Mouse (Mus musculus): ENCODE measurements around the gene Ano6.

Ano6 gene

DNA sequence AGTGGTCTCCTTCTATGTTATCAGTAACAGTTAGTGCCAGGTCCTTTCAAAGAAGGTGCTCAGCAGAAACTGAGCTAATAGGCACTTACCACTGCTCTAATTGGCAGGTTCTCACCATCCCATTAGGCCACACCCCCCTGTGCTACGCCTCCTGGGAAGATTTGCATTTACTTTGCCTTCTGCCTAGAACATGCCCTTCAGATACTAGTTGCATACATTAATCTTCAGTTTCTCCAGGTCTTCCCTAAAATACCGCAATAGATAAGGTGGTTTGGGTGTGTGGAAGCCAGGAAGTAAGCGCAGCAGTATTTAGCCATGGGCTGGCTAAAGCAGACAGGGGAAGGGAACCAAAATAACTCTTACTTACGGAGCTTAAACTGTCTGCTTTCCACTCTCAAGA lies 4.0 kb upstream of the Ano6 start:
- no peak for TF ChIP-seq GATA4 (IDR thresholded peaks at IDR 0.05; ENCODE audit: insufficient replicate concordance, low read length)

GRCm38 (mm10) chr15:95787578-95787977 lies 3.1 kb upstream of the Ano6 start:
- no peak for TF ChIP-seq GATA4 (IDR thresholded peaks at IDR 0.05; ENCODE audit: insufficient replicate concordance, low read length)

- TF ChIP-seq GATA4 (IDR thresholded peaks at IDR 0.05; ENCODE audit: insufficient replicate concordance, low read length): no peak
Measured at GRCm38 (mm10) chr15:95789562-95790528, 798 bp upstream of the Ano6 start.

DNA sequence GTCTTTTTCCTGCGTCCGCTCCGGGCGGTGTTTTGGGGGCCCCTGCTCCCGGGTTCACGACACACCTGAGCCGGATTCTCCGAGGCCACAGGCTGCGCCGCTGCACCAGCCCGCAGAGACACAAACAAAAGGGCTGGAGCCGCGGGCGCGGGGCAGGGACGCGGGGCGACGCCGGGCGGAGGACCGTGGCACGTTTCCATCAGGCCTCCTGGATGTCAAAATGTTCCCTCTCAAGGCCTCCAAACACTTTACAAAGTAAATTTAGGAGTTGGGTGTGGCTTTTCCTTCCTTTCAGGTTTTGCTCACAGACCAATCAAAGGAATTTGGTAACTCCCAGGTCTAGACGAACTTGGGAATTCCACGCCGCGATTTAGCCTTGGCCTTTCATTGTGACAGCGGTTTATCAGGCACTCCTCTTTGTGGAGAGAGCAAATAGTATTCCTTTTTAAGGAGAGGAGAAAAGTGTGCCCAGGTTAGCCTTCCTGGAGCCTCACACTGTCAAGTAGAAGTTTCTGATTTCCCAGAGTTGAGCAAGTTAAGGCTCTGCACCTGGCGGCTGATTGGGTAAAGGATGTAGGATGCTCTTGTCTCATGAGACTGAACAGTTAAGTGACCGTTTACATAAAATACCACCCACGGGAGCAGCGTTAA lies 623 bp downstream of the Ano6 start:
- TF ChIP-seq GATA4 (IDR thresholded peaks at IDR 0.05; ENCODE audit: insufficient replicate concordance, low read length): no peak

- no peak for TF ChIP-seq GATA4 (IDR thresholded peaks at IDR 0.05; ENCODE audit: insufficient replicate concordance, low read length)
Measured at GRCm38 (mm10) chr15:95791855-95792254, 1.2 kb downstream of the Ano6 start.

DNA sequence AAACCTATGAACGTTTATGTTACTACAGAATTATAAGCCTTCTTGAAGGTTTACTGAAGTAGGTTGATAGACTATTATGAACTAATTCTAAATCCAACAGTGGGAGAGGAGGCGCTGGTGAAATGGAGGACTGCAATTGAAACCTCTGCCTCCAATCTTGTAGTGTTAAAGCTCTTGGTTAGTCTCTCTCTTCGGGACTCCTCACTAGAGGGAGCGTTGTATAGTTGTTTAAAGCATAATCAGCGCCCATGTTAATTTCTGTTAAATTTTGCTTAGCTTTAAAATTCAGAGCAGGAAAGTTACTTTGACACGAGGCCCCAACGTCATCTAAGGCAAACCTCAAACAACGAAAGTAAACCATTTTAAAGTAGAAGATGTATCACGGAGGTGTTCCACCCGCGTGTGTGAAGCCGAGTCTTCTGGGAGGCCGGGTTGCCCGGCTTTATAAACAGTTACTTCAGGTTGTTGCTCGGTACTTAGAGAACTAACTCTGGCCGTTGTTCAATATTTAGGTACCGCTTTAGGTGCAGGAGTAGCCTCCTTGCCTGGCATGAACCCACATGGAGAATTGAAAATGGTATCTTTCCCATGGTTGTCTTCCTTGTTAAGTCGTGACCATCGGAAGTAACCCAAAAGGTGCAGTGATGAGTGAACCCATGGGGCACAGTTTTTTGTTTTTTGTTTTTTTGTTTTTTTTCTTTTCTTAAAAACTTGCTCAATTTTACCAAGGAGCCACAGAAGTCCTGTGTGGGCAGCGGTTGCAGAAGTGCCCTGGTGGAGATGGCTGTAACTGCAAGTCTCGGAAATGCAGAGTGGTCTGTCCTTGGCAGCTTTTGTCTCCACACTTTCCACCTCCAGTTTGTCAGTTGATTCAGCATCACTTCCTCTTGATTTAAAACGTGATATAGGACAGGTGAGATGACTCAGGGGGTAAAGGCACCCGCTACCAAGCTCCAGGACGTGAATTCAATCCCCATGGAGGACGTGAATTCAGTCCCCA lies 1.9 kb downstream of the Ano6 start:
- TF ChIP-seq GATA4 (IDR thresholded peaks at IDR 0.05; ENCODE audit: insufficient replicate concordance, low read length): no peak

DNA sequence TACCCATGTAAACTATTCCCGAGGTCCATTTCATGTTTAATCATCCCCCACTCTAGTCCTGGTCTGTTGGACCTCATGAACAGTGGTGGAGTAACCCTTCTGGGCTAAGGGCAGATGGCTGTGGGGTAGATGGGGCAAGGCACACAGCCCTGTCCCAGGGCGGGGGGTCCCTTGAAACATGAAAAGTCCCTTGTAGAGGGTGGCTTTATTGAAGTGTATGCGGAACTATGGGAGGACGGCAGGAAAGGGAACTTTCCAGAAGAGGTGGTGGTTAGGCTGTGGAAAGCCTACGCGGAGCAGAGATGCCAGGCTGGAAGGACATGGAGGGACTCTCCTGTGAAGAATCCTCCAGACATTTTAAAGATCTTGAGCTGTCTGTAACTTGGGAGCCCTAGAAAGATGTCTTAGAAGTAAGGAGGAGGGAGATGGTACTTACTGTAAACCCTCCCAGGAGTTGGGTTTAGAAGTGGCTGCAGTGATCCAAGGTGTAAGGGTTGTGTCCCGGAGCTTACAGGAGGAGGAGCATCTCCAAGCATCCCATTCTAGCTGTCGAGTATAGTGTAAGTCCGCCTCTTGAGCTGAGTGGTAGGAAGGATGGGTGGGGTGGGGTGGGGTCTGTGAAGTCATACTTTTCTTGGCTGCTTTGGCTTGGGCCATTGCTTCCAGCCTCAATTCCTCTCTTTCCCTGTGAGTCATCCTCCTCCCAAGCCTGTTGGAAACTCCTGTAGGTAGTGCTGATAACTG lies 3.3 kb downstream of the Ano6 start:
- TF ChIP-seq GATA4 (IDR thresholded peaks at IDR 0.05; ENCODE audit: insufficient replicate concordance, low read length): no peak

DNA sequence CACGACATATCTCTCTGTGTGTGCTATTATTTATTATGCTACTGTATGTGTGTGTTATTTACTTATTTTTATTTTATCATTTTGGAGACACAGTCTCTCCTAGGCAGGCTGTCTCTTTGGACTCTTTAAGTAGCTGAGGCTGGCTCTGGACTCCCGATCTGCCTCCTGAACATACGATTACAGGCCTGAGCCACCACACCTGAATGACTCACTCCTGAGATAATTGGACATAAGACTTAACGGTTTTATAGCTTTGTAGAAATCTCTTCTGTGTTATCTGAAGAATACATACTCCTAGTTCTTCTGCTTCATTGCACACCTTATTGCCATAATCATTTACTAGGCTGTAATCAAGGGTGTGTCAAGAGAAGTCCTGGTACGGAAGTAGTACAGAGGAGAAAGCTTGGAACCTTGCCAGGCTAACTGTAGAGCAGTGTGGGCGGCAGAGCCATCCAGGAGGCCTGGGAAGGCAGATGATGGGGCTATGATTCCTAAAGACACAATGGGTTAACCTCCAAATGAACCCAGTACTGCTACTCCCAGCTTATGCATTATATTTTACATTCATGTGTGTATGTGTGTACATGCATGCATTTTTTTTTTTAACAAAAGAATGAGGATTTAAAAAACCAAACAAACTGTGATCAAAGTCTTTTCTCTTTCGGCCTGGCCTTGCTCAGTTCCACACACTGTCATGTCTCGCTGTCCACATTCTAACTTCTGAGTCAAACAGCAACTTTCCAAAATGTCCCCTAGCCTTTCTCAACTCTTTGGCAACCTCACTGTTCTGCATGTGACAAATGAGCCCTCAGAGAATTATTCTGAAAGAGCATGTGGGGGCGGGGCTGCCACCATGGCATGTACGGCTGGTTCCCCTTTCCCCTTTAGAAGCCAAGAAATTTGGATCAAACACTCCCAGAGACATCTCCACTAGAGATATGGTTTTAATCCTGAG lies 4.2 kb downstream of the Ano6 start:
- no peak for TF ChIP-seq GATA4 (IDR thresholded peaks at IDR 0.05; ENCODE audit: insufficient replicate concordance, low read length)

GRCm38 (mm10) chr15:95796062-95796461 lies 5.4 kb downstream of the Ano6 start:
- TF ChIP-seq GATA4 (IDR thresholded peaks at IDR 0.05; ENCODE audit: insufficient replicate concordance, low read length): no peak

GRCm38 (mm10) chr15:95797144-95797983 lies 6.7 kb downstream of the Ano6 start:
- no peak for TF ChIP-seq GATA4 (IDR thresholded peaks at IDR 0.05; ENCODE audit: insufficient replicate concordance, low read length)

- TF ChIP-seq GATA4 (IDR thresholded peaks at IDR 0.05; ENCODE audit: insufficient replicate concordance, low read length): no peak
Measured at GRCm38 (mm10) chr15:95798266-95798665, 7.6 kb downstream of the Ano6 start.

- TF ChIP-seq GATA4 (IDR thresholded peaks at IDR 0.05; ENCODE audit: insufficient replicate concordance, low read length): no peak
Measured at GRCm38 (mm10) chr15:95799632-95800031, 9.0 kb downstream of the Ano6 start.
